Comparison of ENCODE assay signal across 8 mouse cellular contexts in the genomic region with DNA sequence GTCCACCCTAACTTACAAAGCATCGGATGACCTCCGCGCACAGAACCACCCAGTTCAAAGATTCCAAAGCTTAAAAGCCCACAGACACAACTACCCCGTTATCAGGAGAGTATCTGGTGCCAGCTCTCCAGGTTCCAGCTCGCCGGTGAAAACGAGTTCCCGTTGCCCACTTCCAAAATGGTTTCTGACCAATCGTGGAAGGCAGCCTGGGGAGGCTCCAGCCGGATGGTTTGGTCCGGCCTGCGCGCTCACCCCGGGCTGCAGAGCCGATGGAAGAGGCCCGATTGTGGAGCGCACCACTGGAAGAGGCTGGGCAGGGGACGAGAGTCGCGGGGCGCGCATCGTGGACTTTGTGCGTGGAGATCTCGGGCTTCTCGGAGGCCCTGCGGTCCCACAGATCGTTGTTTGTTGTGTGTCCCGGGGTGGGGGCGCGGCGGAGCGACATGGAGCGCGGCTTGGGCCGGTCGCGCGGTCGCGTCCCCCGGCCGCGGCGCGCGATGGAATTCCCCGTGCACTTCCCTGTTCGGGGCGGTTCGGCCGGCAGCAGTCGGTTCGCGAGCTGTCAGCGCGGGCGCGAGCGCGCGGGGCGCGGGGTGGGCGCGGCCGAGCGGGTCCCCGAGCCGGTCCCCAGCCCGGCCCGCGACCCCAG. TPM values are rescaled to one million over a fixed set of nuclear protein-coding genes. Genes with fewer than 3 reads are reported as not detected.
DNase-seq lines count a peak whose midpoint lies in the region; ATAC-seq and TF ChIP-seq lines count a peak whose summit lies in the region.

A gene (plus strand): TSS at position 275 of the 649 bp plus-strand sequence.

- peaks cover 29% of the 10 kb centered on the region for H3K4me1 ChIP-seq in embryonic facial prominence, embryonic 13.5 days
- H3K4me1 ChIP-seq in kidney, adult 2 months (ENCODE audit: control insufficient read depth, insufficient read depth, low read length) = no peaks in the 10 kb centered on the region; the same call in 1 of the 2 replicates
- H3K4me1 ChIP-seq in limb, embryonic 12.5 days (replicated peaks) = peaks cover 19% of the 10 kb centered on the region
- peaks cover 53% of the 10 kb centered on the region for H3K4me1 ChIP-seq in midbrain, embryonic 15.5 days
- H3K4me1 ChIP-seq in spleen, adult 2 months (ENCODE audit: control insufficient read depth, insufficient read depth, insufficient read length) = peaks cover 30% of the 10 kb centered on the region; the same call in 1 of the 2 replicates

- peak within 1 kb of the TSS; percentile 83 for H3K4me2 ChIP-seq in embryonic facial prominence, embryonic 13.5 days
- peak within 1 kb of the TSS; percentile 90 for H3K4me2 ChIP-seq in limb, embryonic 12.5 days
- H3K4me2 ChIP-seq in midbrain, embryonic 15.5 days = peak within 1 kb of the TSS; percentile 80

- no peak for TF ChIP-seq CTCF in kidney, adult 2 months (conservative IDR thresholded peaks at IDR 0.05; ENCODE audit: insufficient read depth, insufficient read length, low read depth, low read length)
- no peak for TF ChIP-seq CTCF in spleen, adult 2 months (IDR thresholded peaks at IDR 0.05; ENCODE audit: extremely low read depth, insufficient read depth, insufficient read length, insufficient replicate concordance)

- peak within 1 kb of the TSS; percentile 95 for H3K9ac ChIP-seq in embryonic facial prominence, embryonic 13.5 days
- peak within 1 kb of the TSS; percentile 92 for H3K9ac ChIP-seq in limb, embryonic 12.5 days (replicated peaks)
- peak within 1 kb of the TSS; percentile 95 for H3K9ac ChIP-seq in midbrain, embryonic 15.5 days

- no peaks in the 10 kb centered on the region for H3K27me3 ChIP-seq in embryonic facial prominence, embryonic 13.5 days
- H3K27me3 ChIP-seq in kidney, adult 2 months (replicated peaks; ENCODE audit: control insufficient read depth, insufficient read depth, low read length) = no peaks in the 10 kb centered on the region
- H3K27me3 ChIP-seq in limb, embryonic 12.5 days = no peaks in the 10 kb centered on the region
- no peaks in the 10 kb centered on the region for H3K27me3 ChIP-seq in midbrain, embryonic 15.5 days (replicated peaks)
- H3K27me3 ChIP-seq in spleen, adult 2 months (ENCODE audit: control insufficient read depth, insufficient read depth, low read length) = no peaks in the 10 kb centered on the region

- H3K27ac ChIP-seq in embryonic facial prominence, embryonic 13.5 days = peak within 1 kb of the TSS; percentile 90
- peak within 1 kb of the TSS; percentile 98 for H3K27ac ChIP-seq in kidney, adult 2 months (ENCODE audit: insufficient read depth, low read depth, low read length)
- peak within 1 kb of the TSS; percentile 94 for H3K27ac ChIP-seq in limb, embryonic 12.5 days
- peak within 1 kb of the TSS; percentile 96 for H3K27ac ChIP-seq in midbrain, embryonic 15.5 days
- H3K27ac ChIP-seq in spleen, adult 2 months (ENCODE audit: insufficient read depth, low read length) = peak within 1 kb of the TSS; percentile 98

- WGBS in embryonic facial prominence, embryonic 13.5 days = under 1% methylated on average over 72 of the region's 73 CpGs
- WGBS in kidney, adult 2 months = 1% methylated on average over 72 of the region's 73 CpGs
- WGBS in limb, embryonic 12.5 days = under 1% methylated on average over 64 of the region's 73 CpGs
- under 1% methylated on average over 58 of the region's 73 CpGs for WGBS in midbrain, embryonic 15.5 days
- under 1% methylated on average over 61 of the region's 73 CpGs for WGBS in spleen, adult 2 months

- peak; percentile 86 for ATAC-seq in embryonic facial prominence, embryonic 13.5 days (ENCODE audit: insufficient number of reproducible peaks, insufficient read depth, low FRiP score, low TSS enrichment, low read depth)
- ATAC-seq in limb, embryonic 12.5 days (ENCODE audit: insufficient number of reproducible peaks, insufficient read depth, low FRiP score, low TSS enrichment, low read depth) = peak; percentile 69
- ATAC-seq in midbrain, embryonic 15.5 days (replicated peaks) = peak; percentile 89

- H3K9me3 ChIP-seq in embryonic facial prominence, embryonic 13.5 days = no peaks in the 10 kb centered on the region
- no peaks in the 10 kb centered on the region for H3K9me3 ChIP-seq in limb, embryonic 12.5 days
- no peaks in the 10 kb centered on the region for H3K9me3 ChIP-seq in midbrain, embryonic 15.5 days

- peak; percentile 34 for TF ChIP-seq POLR2A in kidney, adult 2 months (IDR thresholded peaks at IDR 0.05; ENCODE audit: low read depth, low read length)
- peak; percentile 76 for TF ChIP-seq POLR2A in spleen, adult 2 months (IDR thresholded peaks at IDR 0.05; ENCODE audit: low read depth, low read length)

- peak within 1 kb of the TSS; percentile 99 for H3K4me3 ChIP-seq in embryonic facial prominence, embryonic 13.5 days
- H3K4me3 ChIP-seq in kidney, adult 2 months (ENCODE audit: insufficient read depth, low read depth, low read length) = peak within 1 kb of the TSS; percentile 78
- H3K4me3 ChIP-seq in limb, embryonic 12.5 days (replicated peaks) = peak within 1 kb of the TSS; percentile 100
- peak within 1 kb of the TSS; percentile 99 for H3K4me3 ChIP-seq in midbrain, embryonic 15.5 days
- peak within 1 kb of the TSS; percentile 91 for H3K4me3 ChIP-seq in spleen, adult 2 months (ENCODE audit: extremely low read depth, insufficient read depth, insufficient read length)

- no peaks in the 10 kb centered on the region for H3K36me3 ChIP-seq in embryonic facial prominence, embryonic 13.5 days
- H3K36me3 ChIP-seq in kidney, adult 2 months (ENCODE audit: control insufficient read depth, insufficient read depth, low read length) = no peaks in the 10 kb centered on the region
- H3K36me3 ChIP-seq in limb, embryonic 12.5 days = no peaks in the 10 kb centered on the region
- H3K36me3 ChIP-seq in midbrain, embryonic 15.5 days (replicated peaks) = no peaks in the 10 kb centered on the region
- H3K36me3 ChIP-seq in spleen, adult 2 months (ENCODE audit: control insufficient read depth, insufficient read depth, low read length) = no peaks in the 10 kb centered on the region

- peak; percentile 85 for DNase-seq in 3134 (ENCODE audit: extremely low read depth, insufficient read length, low spot score)
- peak; percentile 93 for DNase-seq in adrenal gland, postnatal 36 days
- DNase-seq in heart, adult 18-20 months = peak; percentile 92 to 95
- peak; percentile 95 for DNase-seq in kidney, adult 2 months
- DNase-seq in spleen, adult 2 months (ENCODE audit: low read depth in 1 of 2, low spot score in 2 of 2) = peak; percentile 83 to 87

RNA-seq across cellular contexts. Expression of the gene that starts here (rescaled TPM):
- total RNA-seq in adrenal gland, postnatal 36 days (2021) = 10 to 100 TPM; 68.6 to 91.4 TPM
- polyA plus RNA-seq in embryonic facial prominence, embryonic 13.5 days (2015; fragmentation: Nextera tagmentation; extraction: Ambion mirVana) = 45.9 and 47.0 TPM in 2 replicates
- total RNA-seq in heart, adult 18-20 months (2021) = 10 to 100 TPM; 30.6 to 35.8 TPM
- polyA plus RNA-seq in kidney, adult 2 months (2012; rRNA removed) = 47.7 and 51.6 TPM in 2 replicates
- 52.9 and 58.5 TPM in 2 replicates for polyA plus RNA-seq in limb, embryonic 12.5 days (2016; fragmentation: Nextera tagmentation; extraction: Ambion mirVana)
- 31.1 and 34.7 TPM in 2 replicates for polyA plus RNA-seq in midbrain, embryonic 15.5 days (2015; fragmentation: Nextera tagmentation; extraction: Ambion mirVana)
- polyA plus RNA-seq in spleen, adult 2 months (2012; rRNA removed) = 69.3 and 84.0 TPM in 2 replicates

Comparison
In these comparisons a context has a peak if more than half of its experiments do, and no peak if none do; other contexts are left out.
1. Peak in every context shown above with its lines: DNase-seq, ATAC-seq, H3K4me3 ChIP-seq and H3K27ac ChIP-seq.